Mouse (Mus musculus) lung, adult 2 months (tissue): ENCODE measurements around the gene Rhob.

Experiments
- CTCF ChIP-seq: fragments of 200-500 bp; IDR thresholded peaks from 2 replicates; pipeline ENCODE4 v1.5.1; 2011; ENCODE audit warnings: mild to moderate bottlenecking, low read length, control low read depth; ENCODE audit not compliant: insufficient read depth
- POLR2A ChIP-seq: fragments of 200-500 bp; IDR thresholded peaks from 2 replicates; pipeline ENCODE4 v1.6.1; 2011; ENCODE audit warnings: low read depth, mild to moderate bottlenecking, control low read depth, low read length, borderline replicate concordance; ENCODE audit errors: extremely low read depth

DNA sequence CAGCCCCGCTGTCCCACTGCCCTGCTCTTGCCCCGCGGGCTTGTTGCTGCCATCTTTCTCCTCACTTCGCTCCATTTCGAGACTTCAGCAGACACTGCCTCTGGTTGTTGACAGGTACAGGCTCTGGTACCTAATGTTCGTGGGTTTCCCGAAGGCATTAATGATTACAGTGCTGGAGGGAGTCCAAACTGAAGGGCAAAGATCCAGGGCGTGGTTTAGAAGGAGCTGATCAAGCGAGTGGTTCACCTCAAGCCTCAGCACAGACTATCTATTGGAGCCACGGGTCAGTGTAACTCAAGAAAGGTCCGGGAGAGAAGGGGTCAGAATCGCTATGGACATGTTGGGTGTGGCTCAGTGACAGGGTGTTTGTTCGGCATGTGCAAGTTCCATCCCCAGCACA, 39.7 kb upstream of the Rhob start:
- no peak for TF ChIP-seq CTCF
- TF ChIP-seq POLR2A, result no peak
